In the genomic region with DNA sequence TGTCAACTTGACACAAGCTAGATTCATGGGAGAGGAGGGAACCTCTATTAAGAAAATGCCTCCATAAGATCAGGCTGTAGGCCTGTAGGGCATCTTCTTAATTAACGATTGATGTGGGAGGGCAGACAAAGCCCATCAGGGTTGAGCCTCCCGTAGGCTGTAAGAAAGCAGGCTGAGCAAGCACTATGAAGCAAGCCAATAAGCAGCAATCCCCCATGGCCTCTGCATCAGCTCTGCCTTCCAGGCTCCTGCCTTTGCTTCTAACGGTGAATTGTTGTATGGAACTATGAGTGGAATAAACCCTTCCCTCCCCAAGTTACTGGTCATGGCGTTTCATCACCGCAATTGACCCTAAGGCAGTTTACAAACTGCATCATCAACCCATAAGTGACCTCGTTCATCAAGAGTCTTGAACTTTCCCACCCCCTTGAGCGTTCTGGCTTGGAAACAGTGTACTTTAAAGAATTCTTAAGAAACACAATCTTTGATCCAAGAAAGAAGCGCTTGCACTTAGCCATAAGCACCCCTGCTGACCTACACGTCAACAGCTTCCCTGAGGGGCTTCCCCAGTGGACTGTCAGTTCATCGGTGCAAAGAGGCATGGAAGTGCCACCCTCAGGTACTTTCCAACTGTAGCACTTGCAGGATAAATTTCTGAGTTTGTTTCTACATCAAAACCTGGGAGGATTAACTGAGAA, we compare ENCODE assay signal across 8 mouse cellular contexts. TPM values are rescaled to one million over a fixed set of nuclear protein-coding genes. Genes with fewer than 3 reads are reported as not detected.
DNase-seq lines count a peak whose midpoint lies in the region; ATAC-seq lines count a peak whose summit lies in the region.

No protein-coding gene starts in this region.

- peak overlapping the region; percentile 98 for H3K27ac ChIP-seq in kidney, embryonic 15.5 days
- peak overlapping the region; percentile 92 for H3K27ac ChIP-seq in brown adipose tissue, adult 24 weeks (replicated peaks; ENCODE audit: low read depth, low read length)
- peak overlapping the region; percentile 95 for H3K27ac ChIP-seq in intestine, embryonic 14.5 days (ENCODE audit: low read depth)
- peak overlapping the region; percentile 95 for H3K27ac ChIP-seq in midbrain, embryonic 10.5 days (replicated peaks)

- DNase-seq in kidney, adult 11 months = no peak
- DNase-seq in intestine, embryonic 14.5 days (ENCODE audit: low spot score) = no peak
- DNase-seq in midbrain, embryonic 10.5 days (ENCODE audit: low spot score) = peak; percentile 28
- DNase-seq in right cerebral cortex, postnatal 36 days (ENCODE audit: low spot score in 2 of 2) = no peak

- H3K9me3 ChIP-seq in kidney, embryonic 15.5 days (replicated peaks) = no peaks in the 10 kb centered on the region
- no peaks in the 10 kb centered on the region for H3K9me3 ChIP-seq in intestine, embryonic 14.5 days (ENCODE audit: control insufficient read depth, low read length)
- no peaks in the 10 kb centered on the region for H3K9me3 ChIP-seq in midbrain, embryonic 10.5 days (replicated peaks)

- peak overlapping the region; percentile 57; the same call in 1 of the 2 replicates for H3K9ac ChIP-seq in kidney, embryonic 15.5 days
- peak overlapping the region; percentile 79 for H3K9ac ChIP-seq in intestine, embryonic 14.5 days (ENCODE audit: low read length)

- no peaks in the 10 kb centered on the region for H3K36me3 ChIP-seq in kidney, embryonic 15.5 days
- H3K36me3 ChIP-seq in intestine, embryonic 14.5 days (ENCODE audit: control insufficient read depth, insufficient read depth, low read length) = no peaks in the 10 kb centered on the region
- H3K36me3 ChIP-seq in midbrain, embryonic 10.5 days = no peaks in the 10 kb centered on the region

- no peak for ATAC-seq in kidney, embryonic 15.5 days (replicated peaks; ENCODE audit: low FRiP score)
- peak; percentile 2; the same call in 1 of the 2 replicates for ATAC-seq in intestine, embryonic 14.5 days (replicated peaks; ENCODE audit: low FRiP score, low TSS enrichment, low read depth)
- no peak for ATAC-seq in frontal cortex, adult (ENCODE audit: low TSS enrichment)
- no peak for ATAC-seq in megakaryocyte progenitor cell, adult 5-6 weeks (replicated peaks; ENCODE audit: poor library complexity)

- peaks cover 29% of the 10 kb centered on the region for H3K4me1 ChIP-seq in kidney, embryonic 15.5 days
- peaks cover 8% of the 10 kb centered on the region; the same call in 1 of the 2 replicates for H3K4me1 ChIP-seq in brown adipose tissue, adult 24 weeks (ENCODE audit: control insufficient read depth, insufficient read depth, insufficient read length, low read length)
- peaks cover 23% of the 10 kb centered on the region for H3K4me1 ChIP-seq in intestine, embryonic 14.5 days (replicated peaks; ENCODE audit: control insufficient read depth, insufficient read depth, low read length)
- peaks cover 39% of the 10 kb centered on the region for H3K4me1 ChIP-seq in midbrain, embryonic 10.5 days

- 10% methylated on average over 10 of the region's 10 CpGs for WGBS in kidney, embryonic 15.5 days
- WGBS in intestine, embryonic 14.5 days = 17% methylated on average over 10 of the region's 10 CpGs
- WGBS in midbrain, embryonic 10.5 days = 19% methylated on average over 10 of the region's 10 CpGs

- H3K4me3 ChIP-seq in kidney, embryonic 15.5 days (replicated peaks) = peak overlapping the region; percentile 64
- H3K4me3 ChIP-seq in brown adipose tissue, adult 24 weeks (ENCODE audit: insufficient read depth, low read depth, low read length) = peak overlapping the region; percentile 67
- peak overlapping the region; percentile 55 for H3K4me3 ChIP-seq in intestine, embryonic 14.5 days (ENCODE audit: low read depth, low read length)
- H3K4me3 ChIP-seq in midbrain, embryonic 10.5 days = peak overlapping the region; percentile 71

- H3K4me2 ChIP-seq in kidney, embryonic 15.5 days = peak overlapping the region; percentile 66
- H3K4me2 ChIP-seq in intestine, embryonic 14.5 days (ENCODE audit: low read length) = peak overlapping the region; percentile 74

- H3K27me3 ChIP-seq in kidney, embryonic 15.5 days = no peaks in the 10 kb centered on the region
- H3K27me3 ChIP-seq in intestine, embryonic 14.5 days (replicated peaks; ENCODE audit: control insufficient read depth, insufficient read depth, low read length) = no peaks in the 10 kb centered on the region
- H3K27me3 ChIP-seq in midbrain, embryonic 10.5 days (ENCODE audit: low read depth, poor library complexity, severe bottlenecking) = no peaks in the 10 kb centered on the region

RNA-seq across cellular contexts. Expression of a gene that starts 7.4 kb away (rescaled TPM):
- polyA plus RNA-seq in kidney, embryonic 15.5 days (2015; fragmentation: Nextera tagmentation; extraction: Ambion mirVana) = 88.5 and 93.2 TPM in 2 replicates
- polyA plus RNA-seq in brown adipose tissue, adult 24 weeks (2012; ENCODE audit: insufficient read depth, insufficient read length, missing spikeins) = 85.7 and 123 TPM in 2 replicates
- polyA plus RNA-seq in intestine, embryonic 14.5 days (2014; fragmentation: Nextera tagmentation; extraction: Ambion mirVana) = 89.5 and 91.6 TPM in 2 replicates
- 97.0 and 102 TPM in 2 replicates for polyA plus RNA-seq in midbrain, embryonic 10.5 days (2016; fragmentation: Nextera tagmentation; extraction: Ambion mirVana)
- 97.0 and 107 TPM in 2 replicates for total RNA-seq in megakaryocyte progenitor cell, adult 5-6 weeks (2015)
- 104 and 107 TPM in 2 replicates for total RNA-seq in megakaryocyte progenitor cell, adult 5-6 weeks (2017)
